Mouse (Mus musculus): Measurements from ENCODE around the gene Mfsd12. TPM values are rescaled to one million over a fixed set of nuclear protein-coding genes. Genes with fewer than 3 reads are reported as not detected.

Gene Mfsd12
- polyA plus RNA-seq, 1 experiment from 2014 or later = 8.4 TPM

DNA sequence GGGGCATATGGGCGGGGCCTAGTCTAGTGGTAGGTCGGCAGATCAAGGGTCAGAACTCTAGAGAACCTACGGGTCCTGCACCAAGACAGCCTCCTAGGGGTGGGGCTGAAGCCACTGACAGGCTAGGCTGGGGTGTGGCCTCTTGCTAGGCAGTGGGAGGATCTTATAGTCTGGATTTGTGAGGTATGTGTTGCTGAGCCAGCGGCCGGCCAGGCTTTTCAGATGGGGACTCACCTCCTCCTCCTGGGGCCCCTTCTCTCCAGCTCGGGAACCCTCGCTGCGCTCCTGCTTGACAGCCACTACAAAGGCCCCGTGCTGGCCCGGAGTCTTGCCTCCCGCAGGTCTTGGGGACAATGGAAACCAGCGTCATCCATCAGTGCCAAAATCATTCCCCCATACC is 8.1 kb upstream of the Mfsd12 start:
- Histone ChIP-seq H3K9ac (peak overlapping the region; percentile 91), H3K27ac (no peak overlapping the region), H3K4me3 (replicated peaks) (peak overlapping the region; percentile 91), H3K4me1 (peaks cover 38% of the 10 kb centered on the region), H3K9me3 (no peaks in the 10 kb centered on the region), H3K27me3 (peaks cover 48% of the 10 kb centered on the region), H3K4me2 (peak overlapping the region; percentile 92), H3K36me3 (replicated peaks) (peaks cover 26% of the 10 kb centered on the region)
- ATAC-seq (ENCODE audit: low FRiP score) = no peak
- WGBS = 8% methylated on average over 12 of the region's 12 CpGs

DNA sequence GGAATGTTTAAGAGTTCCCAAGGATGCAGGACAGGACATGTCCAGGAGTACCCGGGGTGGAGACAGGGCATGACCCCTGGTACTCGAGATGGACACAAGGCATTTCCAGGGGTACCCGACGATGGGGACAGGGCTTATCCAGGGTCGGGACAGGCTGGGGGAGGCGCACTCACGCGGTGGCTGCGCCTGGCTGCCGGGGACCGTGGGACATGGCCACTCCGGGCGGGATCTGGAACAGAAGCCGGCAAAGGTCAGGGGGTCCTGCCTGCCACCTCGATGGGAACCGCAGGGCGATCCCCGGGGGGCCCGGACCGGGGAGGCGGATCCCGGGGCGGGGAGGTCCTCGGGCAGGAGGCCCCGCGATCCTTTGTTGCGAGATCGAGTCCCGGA is 7.3 kb upstream of the Mfsd12 start:
- H3K27me3 ChIP-seq = peaks cover 43% of the 10 kb centered on the region
- H3K9ac ChIP-seq = peak overlapping the region; percentile 91
- under 1% methylated on average over 25 of the region's 29 CpGs for WGBS
- peak overlapping the region; percentile 61; the same call in 1 of the 2 replicates for H3K27ac ChIP-seq
- peaks cover 38% of the 10 kb centered on the region for H3K4me1 ChIP-seq
- H3K9me3 ChIP-seq = no peaks in the 10 kb centered on the region
- H3K36me3 ChIP-seq (replicated peaks) = peaks cover 26% of the 10 kb centered on the region
- peak overlapping the region; percentile 91 for H3K4me3 ChIP-seq (replicated peaks)
- peak; percentile 10; the same call in 1 of the 2 replicates for ATAC-seq (ENCODE audit: low FRiP score)
- peak overlapping the region; percentile 92 for H3K4me2 ChIP-seq

DNA sequence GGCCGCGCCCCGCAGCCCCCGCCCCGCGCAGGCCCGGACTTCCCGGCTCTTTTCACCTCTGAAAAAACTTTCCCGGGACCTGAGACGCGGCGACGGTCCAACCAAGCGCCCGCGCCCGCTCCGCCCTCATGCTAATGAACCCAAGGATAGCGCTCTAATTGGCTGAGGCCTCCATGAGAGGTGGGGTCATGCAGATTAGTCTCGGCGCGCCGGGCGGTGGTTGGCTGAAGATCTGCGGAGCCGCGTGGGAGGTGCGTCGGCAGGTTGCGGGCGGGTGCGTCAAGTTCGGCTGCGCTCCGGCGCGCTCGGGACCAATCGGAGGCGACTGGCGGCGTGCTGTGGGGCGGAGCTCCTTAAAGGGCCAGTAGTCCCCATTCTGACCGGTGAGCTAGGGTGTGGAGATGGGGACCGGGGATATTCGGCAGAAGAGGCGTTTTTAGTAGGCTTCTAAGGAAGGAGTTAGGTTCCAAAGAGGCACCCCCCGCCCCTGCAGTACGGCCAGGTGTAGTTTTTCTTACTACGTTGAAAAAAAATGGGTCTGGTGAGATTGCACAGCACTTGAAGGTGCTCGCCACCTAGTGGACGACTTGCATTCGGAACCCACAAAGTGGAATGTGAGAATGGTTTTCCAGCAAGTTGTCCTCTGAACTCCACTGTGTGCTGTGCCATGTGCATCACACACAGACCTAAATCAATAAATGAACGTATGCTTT is 6.8 kb upstream of the Mfsd12 start, which contains the start of gene Hmg20b:
TSS of gene Hmg20b (minus strand) at position 130 of the 713 bp plus-strand sequence.
- ATAC-seq (ENCODE audit: low FRiP score) = peak; percentile 96
- Histone ChIP-seq H3K4me3 (replicated peaks) (peak within 1 kb of the TSS; percentile 91), H3K9me3 (no peaks in the 10 kb centered on the region), H3K27ac (peak within 1 kb of the TSS; percentile 61), H3K4me2 (peak within 1 kb of the TSS; percentile 92), H3K4me1 (peaks cover 38% of the 10 kb centered on the region), H3K36me3 (replicated peaks) (peaks cover 21% of the 10 kb centered on the region), H3K27me3 (peaks cover 41% of the 10 kb centered on the region), H3K9ac (peak within 1 kb of the TSS; percentile 91)
- under 1% methylated on average over 54 of the region's 54 CpGs for WGBS

DNA sequence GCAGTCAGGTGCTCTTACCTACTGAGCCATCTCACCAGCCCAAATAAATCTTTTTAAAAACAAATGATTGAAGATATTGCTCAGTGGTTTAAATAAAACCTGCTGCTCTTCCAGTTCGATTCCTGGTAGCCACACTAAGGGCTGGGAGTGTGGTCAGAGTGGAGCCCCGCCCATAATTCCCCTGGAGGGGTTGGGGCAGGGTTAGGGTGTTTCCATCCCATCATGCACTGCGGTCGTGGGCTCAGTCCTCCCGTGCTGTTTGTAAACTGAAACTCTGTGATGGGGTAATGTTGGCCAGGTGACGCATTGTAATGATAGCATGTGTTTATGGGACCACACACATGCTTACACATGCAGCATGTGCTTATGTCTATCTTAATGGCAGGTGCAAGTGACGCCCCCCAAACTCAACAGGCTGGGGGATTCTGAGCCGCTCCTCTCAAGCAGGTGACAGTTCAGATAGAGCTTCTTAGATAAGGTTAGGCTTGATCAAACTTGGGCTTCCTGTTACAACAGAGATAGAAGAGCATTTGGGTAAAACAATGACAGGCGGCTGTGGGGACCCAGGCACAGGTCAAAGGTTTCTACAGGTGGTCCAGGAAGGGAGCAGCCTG is 5.5 kb upstream of the Mfsd12 start:
- WGBS = 25% methylated on average over 9 of the region's 9 CpGs
- Histone ChIP-seq H3K4me3 (replicated peaks) (no peak overlapping the region), H3K27me3 (peaks cover 43% of the 10 kb centered on the region), H3K9ac (peak overlapping the region; percentile 12; the same call in 1 of the 2 replicates), H3K9me3 (no peaks in the 10 kb centered on the region), H3K27ac (no peak overlapping the region), H3K4me2 (no peak overlapping the region), H3K4me1 (peaks cover 29% of the 10 kb centered on the region), H3K36me3 (replicated peaks) (peaks cover 15% of the 10 kb centered on the region)
- no peak for ATAC-seq (ENCODE audit: low FRiP score)

DNA sequence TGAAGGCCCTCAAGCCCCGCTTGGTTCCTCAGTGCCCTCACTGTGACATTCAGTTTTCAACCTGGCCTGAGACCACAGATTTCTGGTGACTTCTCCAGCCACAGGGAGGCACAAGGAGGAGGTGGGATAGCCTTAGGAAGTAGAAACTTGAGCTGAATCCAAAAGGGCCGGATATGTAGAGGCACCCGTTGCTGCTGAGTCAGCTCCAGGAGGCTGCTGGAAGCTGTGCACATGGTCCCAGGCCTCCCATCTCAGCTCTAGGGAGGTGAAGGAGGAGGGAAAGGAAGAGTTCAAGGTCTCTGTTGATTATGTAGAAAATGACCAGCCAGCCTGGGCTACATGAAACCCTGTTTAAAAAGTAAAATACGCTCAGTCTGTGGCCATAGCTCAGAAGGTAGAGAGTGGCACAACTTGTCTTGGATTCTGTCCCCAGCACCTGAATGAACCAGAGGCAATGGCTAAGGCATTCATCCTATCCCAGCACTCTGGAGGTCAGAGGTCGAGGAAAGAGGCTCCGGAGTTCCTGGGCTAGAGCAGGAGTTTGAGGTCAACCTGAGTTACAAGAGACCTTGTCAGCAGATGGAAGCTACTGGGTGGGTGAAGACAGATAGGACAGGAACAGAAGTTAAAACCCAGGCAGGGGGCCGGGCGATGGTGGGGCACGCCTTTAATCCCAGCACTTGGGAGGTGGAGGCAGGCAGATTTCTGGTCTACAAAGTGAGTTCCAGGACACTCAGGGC is 2.4 kb upstream of the Mfsd12 start:
- H3K27ac ChIP-seq = no peak overlapping the region
- H3K4me3 ChIP-seq (replicated peaks) = no peak overlapping the region
- no peak overlapping the region for H3K9ac ChIP-seq
- H3K27me3 ChIP-seq = peaks cover 34% of the 10 kb centered on the region
- H3K4me1 ChIP-seq = peaks cover 31% of the 10 kb centered on the region
- WGBS = 71% methylated on average over 9 of the region's 9 CpGs
- H3K36me3 ChIP-seq (replicated peaks) = no peaks in the 10 kb centered on the region
- ATAC-seq (ENCODE audit: low FRiP score) = no peak
- no peak overlapping the region for H3K4me2 ChIP-seq
- no peaks in the 10 kb centered on the region for H3K9me3 ChIP-seq

DNA sequence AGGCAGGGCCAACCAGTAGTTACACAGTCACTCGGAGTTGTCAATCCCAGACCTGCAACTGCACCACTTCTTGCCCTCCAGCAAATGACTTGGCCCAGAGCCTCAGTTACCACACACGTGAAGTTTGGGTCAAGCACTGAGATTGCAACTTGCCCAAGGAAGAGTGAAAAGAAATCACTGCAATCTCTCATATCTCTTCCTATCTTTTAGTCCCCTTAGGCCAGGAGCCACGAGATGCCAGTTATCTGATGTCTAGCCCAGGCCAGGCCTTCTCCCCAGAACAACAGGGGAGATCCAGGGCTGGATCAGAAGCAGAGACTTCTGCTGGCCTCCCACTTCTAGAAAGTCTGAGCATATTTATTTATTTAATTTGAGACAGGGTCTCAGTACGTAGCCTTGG is 1.8 kb upstream of the Mfsd12 start:
- Histone ChIP-seq H3K27ac (no peak overlapping the region), H3K9ac (0 out of 2 replicates have a peak overlapping the region, but pooled peaks have one; percentile 36), H3K9me3 (no peaks in the 10 kb centered on the region), H3K4me2 (no peak overlapping the region), H3K4me1 (peaks cover 32% of the 10 kb centered on the region), H3K27me3 (peaks cover 34% of the 10 kb centered on the region), H3K36me3 (replicated peaks) (no peaks in the 10 kb centered on the region), H3K4me3 (replicated peaks) (no peak overlapping the region)
- WGBS = 83% methylated on average over 4 of the region's 4 CpGs
- no peak for ATAC-seq (ENCODE audit: low FRiP score)

DNA sequence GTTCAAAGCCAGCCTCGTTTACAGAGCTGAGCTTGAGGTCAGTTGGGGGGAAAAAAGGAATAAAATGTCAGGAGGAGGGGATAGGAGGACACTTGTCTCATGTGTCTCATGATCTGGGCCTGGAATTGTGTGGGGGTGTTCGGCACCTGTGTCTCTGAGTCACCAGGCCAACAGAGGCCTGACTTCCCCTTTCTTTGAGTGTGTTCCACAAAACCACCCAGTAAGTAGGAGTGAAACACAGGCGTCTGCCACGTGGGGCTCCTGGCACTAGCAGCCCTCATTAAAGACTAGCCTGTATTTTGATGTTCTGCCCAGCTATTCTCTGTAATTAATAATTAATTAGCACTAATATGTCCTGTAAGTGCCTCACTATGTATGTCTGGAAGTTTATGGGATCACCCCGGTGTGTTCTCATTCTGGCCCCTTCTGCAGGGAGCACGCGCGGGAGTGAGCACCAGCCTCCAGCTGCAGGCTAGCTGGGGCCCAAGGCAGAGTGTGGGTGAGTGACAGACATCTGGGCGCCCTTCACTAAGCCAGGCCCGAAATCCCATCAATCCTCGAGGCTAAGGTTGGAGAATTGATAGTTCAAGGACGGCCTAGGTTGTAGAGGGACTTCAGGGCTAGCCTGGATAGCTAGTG is 820 bp upstream of the Mfsd12 start:
- peaks cover 32% of the 10 kb centered on the region for H3K4me1 ChIP-seq
- ATAC-seq (ENCODE audit: low FRiP score) = no peak

DNA sequence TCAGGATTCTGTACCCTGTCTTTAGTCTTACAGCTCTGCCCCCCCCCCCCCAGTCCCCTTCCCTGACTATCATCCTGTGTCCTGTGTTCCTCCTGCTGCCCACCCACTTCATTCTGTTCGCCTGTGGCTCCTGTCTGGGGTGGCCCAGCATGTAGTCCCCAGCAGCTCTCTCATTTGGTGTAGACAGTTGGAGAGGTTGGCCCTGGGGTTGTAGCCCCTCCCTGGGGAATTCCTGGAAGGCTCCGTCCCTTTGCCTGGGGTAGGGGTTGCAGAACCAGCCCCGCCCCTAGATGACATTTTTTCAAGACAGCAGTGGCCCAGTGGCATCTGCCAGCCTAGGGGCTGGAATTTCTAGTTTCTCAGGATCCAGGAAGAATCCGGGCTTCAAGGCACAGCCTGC is 918 bp downstream of the Mfsd12 start:
- no peak overlapping the region for H3K27ac ChIP-seq
- 44% methylated on average over 4 of the region's 4 CpGs for WGBS
- no peak for ATAC-seq (ENCODE audit: low FRiP score)

More for the DNA sequence above, 820 bp upstream of the Mfsd12 start:
- no peak overlapping the region for H3K4me3 ChIP-seq (replicated peaks)
- peaks cover 34% of the 10 kb centered on the region for H3K27me3 ChIP-seq
- WGBS = 56% methylated on average over 12 of the region's 12 CpGs
- no peaks in the 10 kb centered on the region for H3K9me3 ChIP-seq
- peak overlapping the region; percentile 98 for H3K4me2 ChIP-seq
- no peaks in the 10 kb centered on the region for H3K36me3 ChIP-seq (replicated peaks)
- H3K27ac ChIP-seq = no peak overlapping the region
- H3K9ac ChIP-seq = 0 out of 2 replicates have a peak overlapping the region, but pooled peaks have one; percentile 36

DNA sequence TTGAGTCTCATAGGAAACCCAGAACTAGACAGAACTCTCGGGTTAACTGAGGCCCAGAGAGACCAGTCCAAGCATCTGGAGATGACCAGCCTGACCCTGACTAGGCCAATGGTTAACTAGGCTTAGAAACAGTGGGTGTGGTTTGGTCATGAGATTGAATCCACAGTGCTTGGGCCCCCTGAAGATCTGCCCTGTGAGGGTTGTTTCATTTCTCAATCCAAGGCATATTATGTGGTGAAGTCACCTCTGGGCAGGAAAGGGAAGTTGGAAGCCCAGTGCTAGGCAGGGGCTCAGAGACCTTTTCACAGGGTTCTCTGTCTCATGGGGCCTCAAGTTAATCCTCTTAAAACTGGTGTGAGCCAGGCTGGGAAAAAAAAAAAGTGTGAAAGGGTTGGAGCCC is 1.6 kb downstream of the Mfsd12 start:
- H3K4me3 ChIP-seq (replicated peaks) = no peak overlapping the region; the same call in 1 of the 2 replicates
- H3K36me3 ChIP-seq (replicated peaks) = no peaks in the 10 kb centered on the region
- H3K4me1 ChIP-seq = peaks cover 48% of the 10 kb centered on the region
- ATAC-seq (ENCODE audit: low FRiP score) = no peak
- peak overlapping the region; percentile 98; the same call in 1 of the 2 replicates for H3K4me2 ChIP-seq
- H3K27ac ChIP-seq = no peak overlapping the region; the same call in 1 of the 2 replicates
- no peaks in the 10 kb centered on the region for H3K9me3 ChIP-seq
- H3K9ac ChIP-seq = 0 out of 2 replicates have a peak overlapping the region, but pooled peaks have one; percentile 78
- H3K27me3 ChIP-seq = peaks cover 44% of the 10 kb centered on the region
- 67% methylated on average over 1 of the region's 1 CpGs for WGBS

More for the DNA sequence above, 918 bp downstream of the Mfsd12 start:
- H3K27me3 ChIP-seq = peaks cover 38% of the 10 kb centered on the region
- peak overlapping the region; percentile 98 for H3K4me2 ChIP-seq
- peak overlapping the region; percentile 78 for H3K9ac ChIP-seq
- no peaks in the 10 kb centered on the region for H3K36me3 ChIP-seq (replicated peaks)
- peak overlapping the region; percentile 75 for H3K4me3 ChIP-seq (replicated peaks)
- H3K4me1 ChIP-seq = peaks cover 42% of the 10 kb centered on the region
- no peaks in the 10 kb centered on the region for H3K9me3 ChIP-seq

DNA sequence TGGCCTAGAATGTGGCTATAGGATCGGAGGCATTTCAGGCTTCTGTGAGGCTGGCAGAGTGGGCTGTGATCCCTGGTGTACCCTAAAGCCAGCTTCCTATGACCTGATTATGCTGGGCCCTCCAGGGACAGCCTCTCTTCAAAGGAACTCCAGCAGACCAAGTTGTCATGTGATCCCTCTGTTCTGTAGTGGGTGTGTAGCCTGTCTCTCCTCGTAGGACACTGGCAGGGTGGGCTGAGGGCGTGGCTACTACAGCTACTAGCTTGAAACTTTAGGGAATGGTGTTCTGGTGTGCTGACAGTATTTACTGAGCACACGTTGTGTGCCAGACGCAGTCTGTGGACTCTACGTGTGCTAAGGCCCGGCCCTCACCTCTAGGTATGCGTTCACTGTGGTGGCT is 3.4 kb downstream of the Mfsd12 start:
- H3K36me3 ChIP-seq (replicated peaks) = no peaks in the 10 kb centered on the region
- WGBS = 72% methylated on average over 8 of the region's 8 CpGs
- no peak overlapping the region for H3K9ac ChIP-seq
- H3K4me2 ChIP-seq = no peak overlapping the region
- no peak overlapping the region for H3K27ac ChIP-seq
- H3K27me3 ChIP-seq = peaks cover 54% of the 10 kb centered on the region
- no peaks in the 10 kb centered on the region for H3K9me3 ChIP-seq
- no peak for ATAC-seq (ENCODE audit: low FRiP score)
- H3K4me1 ChIP-seq = peaks cover 67% of the 10 kb centered on the region
- no peak overlapping the region for H3K4me3 ChIP-seq (replicated peaks)

DNA sequence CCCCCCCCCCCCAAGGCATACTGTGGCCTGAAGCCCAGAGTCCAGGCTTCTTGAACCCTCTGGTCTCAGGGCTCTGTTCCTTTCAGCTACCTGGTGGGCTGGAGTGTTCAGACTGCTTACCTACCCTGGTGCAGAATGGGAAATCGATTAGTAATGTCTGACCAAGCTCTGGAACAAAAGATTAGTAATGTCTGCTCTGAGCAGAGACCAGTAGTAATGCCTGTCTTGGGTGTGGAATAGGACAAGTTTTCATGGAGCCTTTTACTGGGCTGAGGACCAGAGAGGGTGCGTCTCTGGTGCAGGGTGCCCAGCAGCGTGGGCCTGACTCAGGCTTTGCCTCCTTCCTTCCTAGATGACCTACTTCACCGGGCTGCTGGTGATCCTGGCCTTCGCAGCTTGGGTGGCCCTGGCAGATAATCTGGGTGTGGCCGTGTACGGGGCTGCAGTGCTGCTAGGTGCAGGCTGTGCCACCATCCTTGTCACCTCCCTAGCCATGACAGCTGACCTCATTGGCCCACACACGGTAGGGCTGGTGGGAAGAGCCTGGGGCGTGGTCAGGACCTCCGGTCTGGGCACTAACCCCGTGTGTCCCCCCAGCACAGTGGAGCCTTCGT is 5.2 kb downstream of the Mfsd12 start:
- H3K27me3 ChIP-seq = peaks cover 45% of the 10 kb centered on the region

More for the DNA sequence above, 5.2 kb downstream of the Mfsd12 start:
- no peak overlapping the region for H3K4me3 ChIP-seq (replicated peaks)
- no peak overlapping the region for H3K27ac ChIP-seq
- H3K4me1 ChIP-seq = peaks cover 80% of the 10 kb centered on the region
- H3K9ac ChIP-seq = no peak overlapping the region
- H3K4me2 ChIP-seq = no peak overlapping the region
- ATAC-seq (ENCODE audit: low FRiP score) = no peak
- H3K9me3 ChIP-seq = no peaks in the 10 kb centered on the region
- H3K36me3 ChIP-seq (replicated peaks) = peaks cover 14% of the 10 kb centered on the region
- WGBS = 73% methylated on average over 12 of the region's 12 CpGs

Data from forebrain, embryonic 12.5 days (tissue).